Mouse (Mus musculus) Patski (cell line): ENCODE results near the gene Zfp616. TPM values are rescaled to one million over a fixed set of nuclear protein-coding genes. Genes with fewer than 3 reads are reported as not detected.

Source experiments
- ATAC-seq: fragments of 100-300 bp; one replicate; pipeline ENCODE4 v1.8.0; 2021
- CTCF ChIA-PET: fragments of 350-600 bp; sonication (Branson Sonifier 250); formaldehyde crosslinking; loops from one replicate; lab custom pipeline; 2022; ENCODE audit warnings: inconsistent platforms; lab: Charles Lee
- POLR2A ChIA-PET: fragments of 350-600 bp; sonication (Branson Sonifier 250); formaldehyde crosslinking; loops from one replicate; lab custom pipeline; 2022; ENCODE audit warnings: antibody characterized with exemption, inconsistent platforms; lab: Charles Lee
- DNase-seq: peaks from one replicate; pipeline ENCODE4 v3.0.0-alpha.2; 2011; ENCODE audit warnings: low read depth, low spot score
- H3K27me3 ChIP-seq: fragments of 371-371 bp; one replicate; pipeline ENCODE4 v1.5.1; 2021
- CTCF ChIP-seq: fragments of 100-300 bp; IDR thresholded peaks from one replicate; pipeline ENCODE4 v1.5.1; 2021
- in situ Hi-C: fragments of 300-500 bp; cut with MboI; formaldehyde crosslinking; loops from 3 replicates; pipeline ENCODE4 v1.11.1; 2018; ENCODE audit warnings: low pct_unique_long_range_greater_than_20kb, mixed read lengths
- polyA plus RNA-seq: library from polyadenylated mRNA; unstranded; gene quantifications from one replicate; pipeline ENCODE4 v1.2.3, GENCODE M21; 2021

Zfp616 gene
- polyA plus RNA-seq, result not detected

GRCm38 (mm10) chr11:74069655-74070054 lies at the start of gene Zfp616:
Zfp616 (plus strand) TSS chr11:74069955.
- no peak for ATAC-seq
- TF ChIP-seq CTCF, result no peak
- H3K27me3 ChIP-seq, result no peaks in the 10 kb centered on the region
- POLR2A ChIA-PET, result no interaction called here
- CTCF ChIA-PET, result no interaction called here
- no peak for DNase-seq
- in situ Hi-C loops, result loop anchor here (25.0 kb wide), 1 partner anchor 468 kb away; no protein-coding TSS in a partner anchor

GRCm38 (mm10) chr11:74051347-74051746 lies 18.4 kb upstream of the Zfp616 start:
- CTCF ChIA-PET, result no interaction called here

GRCm38 (mm10) chr11:74056451-74056850 lies 13.3 kb upstream of the Zfp616 start, which contains the start of the genes Olfr139 and Olfr399:
Olfr139 (minus strand) TSS chr11:74056551.
Olfr399 (minus strand) TSS chr11:74056615.
- ATAC-seq, result no peak
- in situ Hi-C loops, result loop anchor here (25.0 kb wide), 1 partner anchor 481 kb away; no protein-coding TSS in a partner anchor
- no peaks in the 10 kb centered on the region for H3K27me3 ChIP-seq
- POLR2A ChIA-PET, result no interaction called here
- TF ChIP-seq CTCF, result no peak
- CTCF ChIA-PET, result no interaction called here
- no peak for DNase-seq

More at GRCm38 (mm10) chr11:74051347-74051746, 18.4 kb upstream of the Zfp616 start:
- in situ Hi-C loops, result loop anchor here (25.0 kb wide), 1 partner anchor 486 kb away; no protein-coding TSS in a partner anchor
- POLR2A ChIA-PET, result no interaction called here
- H3K27me3 ChIP-seq, result no peaks in the 10 kb centered on the region
- no peak for TF ChIP-seq CTCF
- no peak for DNase-seq
- ATAC-seq, result no peak

GRCm38 (mm10) chr11:74100724-74101123 lies 31.0 kb downstream of the Zfp616 start:
- CTCF ChIA-PET, result no interaction called here
- H3K27me3 ChIP-seq, result no peaks in the 10 kb centered on the region
- DNase-seq (no peak), ATAC-seq (no peak)
- TF ChIP-seq CTCF, result no peak
- in situ Hi-C loops, result no loop called here
- POLR2A ChIA-PET, result no interaction called here

- POLR2A ChIA-PET, result no interaction called here
- in situ Hi-C loops, result no loop called here
- CTCF ChIA-PET, result no interaction called here
- DNase-seq, result no peak
- H3K27me3 ChIP-seq, result no peaks in the 10 kb centered on the region
- no peak for ATAC-seq
- no peak for TF ChIP-seq CTCF
These were observed 31.8 kb downstream of the Zfp616 start for GRCm38 (mm10) chr11:74101507-74101906.

- no peaks in the 10 kb centered on the region for H3K27me3 ChIP-seq
- ATAC-seq, result no peak
- ChIA-PET POLR2A (no interaction called here), CTCF (no interaction called here)
- no peak for DNase-seq
- no peak for TF ChIP-seq CTCF
- in situ Hi-C loops, result no loop called here
These were observed 35.3 kb downstream of the Zfp616 start for GRCm38 (mm10) chr11:74105066-74105465.

- ATAC-seq (no peak), DNase-seq (no peak)
- H3K27me3 ChIP-seq, result no peaks in the 10 kb centered on the region
- TF ChIP-seq CTCF, result no peak
- ChIA-PET CTCF (interaction anchor here (1.2 to 1.3 kb wide), 2 partner anchors 59 to 67 kb away, joined by 3 read pairs; no protein-coding TSS in a partner anchor), POLR2A (no interaction called here)
- in situ Hi-C loops, result no loop called here
These were observed 43.7 kb downstream of the Zfp616 start, which contains the start of gene Olfr401 for GRCm38 (mm10) chr11:74113412-74113811. Olfr401 (plus strand) TSS chr11:74113712.

Other genes starting within 250 kb of the Zfp616 start
- gene Olfr393, start 218.5 kb upstream of the Zfp616 start, polyA plus RNA-seq, result not detected
- gene Olfr394, start 179.2 kb upstream of the Zfp616 start, polyA plus RNA-seq, result not detected
- gene Olfr395, start 160.7 kb upstream of the Zfp616 start, polyA plus RNA-seq, result not detected
- not detected for gene Olfr23, start 133.3 kb upstream of the Zfp616 start, polyA plus RNA-seq
- not detected for gene Olfr397, start 109.1 kb upstream of the Zfp616 start, polyA plus RNA-seq
- not detected for gene Olfr398, start 79.5 kb upstream of the Zfp616 start, polyA plus RNA-seq
- gene Olfr139, start 13.4 kb upstream of the Zfp616 start, polyA plus RNA-seq, result not detected
- gene Olfr399, start 13.3 kb upstream of the Zfp616 start, polyA plus RNA-seq, result not detected
- not detected for gene Olfr401, start 43.8 kb downstream of the Zfp616 start, polyA plus RNA-seq
- not detected for gene Olfr402, start 83.6 kb downstream of the Zfp616 start, polyA plus RNA-seq
- not detected for gene Olfr403, start 116.3 kb downstream of the Zfp616 start, polyA plus RNA-seq
- gene Olfr43, start 141.4 kb downstream of the Zfp616 start, polyA plus RNA-seq, result not detected
- gene Olfr406, start 189.9 kb downstream of the Zfp616 start, polyA plus RNA-seq, result not detected
- not detected for gene Olfr59, start 213.8 kb downstream of the Zfp616 start, polyA plus RNA-seq